Mouse (Mus musculus) central nervous system, embryonic 18 days (tissue): Measurements from ENCODE around the gene Ttc27. TPM values are rescaled to one million over a fixed set of nuclear protein-coding genes. Genes with fewer than 3 reads are reported as not detected.

Experiments
- polyA plus RNA-seq: library from polyadenylated mRNA; depleted of rRNA; stranded (reverse); fragments of >200 nt; gene quantifications from 2 replicates; pipeline ENCODE4 v1.2.3, GENCODE M21; 2012; rRNA removed

The Ttc27 gene
- polyA plus RNA-seq = 13.8 and 15.3 TPM in 2 replicates

GRCm38 (mm10) chr17:74717618-74718151, at the start of gene Ttc27:
Gene Ttc27 (plus strand): TSS chr17:74717732.

Other genes starting within 250 kb of the Ttc27 start
- 31.3 and 34.1 TPM in 2 replicates for gene Yipf4, start 228.2 kb upstream of the Ttc27 start, polyA plus RNA-seq
- gene Birc6, start 189.4 kb upstream of the Ttc27 start, polyA plus RNA-seq = 100 and 106 TPM in 2 replicates